Mouse (Mus musculus): Measurements from ENCODE around the gene Usp20. TPM values are rescaled to one million over a fixed set of nuclear protein-coding genes. Genes with fewer than 3 reads are reported as not detected.
A peak's percentile ranks its signal among the peaks of the same experiment; 100 is the strongest.

Usp20 gene
- total and polyA plus RNA-seq, 2 experiments from 2014 or later = 31.2 to 78.4 TPM

DNA sequence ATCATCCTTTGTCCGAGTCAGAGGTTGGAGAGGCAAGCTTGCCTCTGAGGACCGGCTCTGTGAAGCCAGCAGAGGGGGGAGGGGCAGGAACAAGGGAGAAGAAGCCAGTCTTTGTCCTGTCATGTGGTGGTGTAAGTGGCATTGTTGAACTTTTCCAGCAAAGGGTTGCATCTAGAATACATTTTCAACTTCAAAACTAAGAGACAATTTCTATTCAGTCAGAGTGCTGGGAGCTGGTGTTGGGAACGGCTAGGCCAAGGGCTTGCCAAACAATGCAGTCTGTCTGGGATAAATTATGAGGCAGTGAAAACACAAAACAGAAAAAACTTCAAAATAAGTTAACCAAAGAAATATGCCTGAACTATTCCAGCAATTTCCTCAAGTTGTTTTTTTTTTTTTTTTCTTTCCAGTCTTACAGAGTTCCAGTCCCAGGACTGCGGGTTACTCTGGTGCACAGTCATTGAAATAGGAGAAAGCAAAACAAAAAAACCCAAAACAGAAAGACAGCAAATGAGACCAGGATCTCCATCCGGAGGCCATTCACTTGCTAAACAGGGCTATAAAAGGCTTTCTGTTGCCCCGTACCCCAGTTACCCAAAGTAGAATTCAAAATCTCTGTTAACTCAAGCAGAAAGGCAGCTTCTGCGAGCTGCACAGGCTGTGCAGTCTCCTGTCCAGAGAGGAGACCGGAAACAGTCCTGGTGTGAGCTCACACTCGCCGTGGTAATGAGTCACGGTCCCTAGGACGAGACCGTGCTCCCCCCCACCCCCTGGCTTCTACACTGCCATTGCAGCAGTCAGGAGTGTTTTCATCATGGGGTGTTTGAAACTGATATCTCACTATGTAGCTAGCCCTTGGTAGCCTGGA, 86.4 kb downstream of the Usp20 start:
- no peak overlapping the region for H3K4me3 ChIP-seq (ENCODE audit: low read depth, low read length)
- H3K9me3 ChIP-seq (replicated peaks; ENCODE audit: control insufficient read depth, low read length) = no peaks in the 10 kb centered on the region
- peak overlapping the region; percentile 68 for H3K27ac ChIP-seq (ENCODE audit: low read depth)
- peaks cover 28% of the 10 kb centered on the region for H3K36me3 ChIP-seq (replicated peaks; ENCODE audit: control insufficient read depth, insufficient read depth, low read length)
- H3K27me3 ChIP-seq (ENCODE audit: control insufficient read depth, insufficient read depth, low read length) = no peaks in the 10 kb centered on the region
- 55% methylated on average over 13 of the region's 13 CpGs for WGBS
- DNase-seq (ENCODE audit: low spot score) (no peak), ATAC-seq (ENCODE audit: insufficient read depth, low read depth) (peak; percentile 64; the same call in 1 of the 2 replicates)
- H3K4me1 ChIP-seq (ENCODE audit: control insufficient read depth, insufficient read depth) = no peaks in the 10 kb centered on the region; the same call in 1 of the 2 replicates
- no peak overlapping the region for H3K4me2 ChIP-seq (ENCODE audit: low read depth, low read length)
- no peak for TF ChIP-seq CTCF (IDR thresholded peaks at IDR 0.05; ENCODE audit: low read depth)
- TF ChIP-seq EP300 (IDR thresholded peaks at IDR 0.05; ENCODE audit: low read depth) = no peak
- H3K9ac ChIP-seq (replicated peaks; ENCODE audit: low read depth, low read length) = no peak overlapping the region

DNA sequence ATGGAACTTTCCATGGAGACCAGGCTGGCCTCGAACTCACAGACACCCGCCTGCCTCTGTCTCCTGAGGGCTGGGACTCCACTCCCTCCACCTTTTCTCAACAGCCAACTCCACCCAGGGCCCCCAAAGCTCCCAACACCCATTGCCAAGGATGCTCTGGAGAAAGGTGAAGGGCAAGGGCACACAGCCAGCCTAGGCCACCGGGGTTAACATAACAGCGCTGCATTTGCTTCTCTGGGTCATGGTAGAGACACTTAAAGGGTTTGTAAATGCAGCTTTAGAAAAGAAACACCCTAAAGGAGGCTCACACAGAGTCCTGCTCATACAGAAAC, 87.0 kb downstream of the Usp20 start:
- DNase-seq (ENCODE audit: low spot score) = no peak
- TF ChIP-seq CTCF (IDR thresholded peaks at IDR 0.05; ENCODE audit: low read depth) = no peak
- no peak for TF ChIP-seq EP300 (IDR thresholded peaks at IDR 0.05; ENCODE audit: low read depth)
- H3K36me3 ChIP-seq (replicated peaks; ENCODE audit: control insufficient read depth, insufficient read depth, low read length) = peaks cover 29% of the 10 kb centered on the region
- no peak overlapping the region for H3K4me3 ChIP-seq (ENCODE audit: low read depth, low read length)
- H3K9ac ChIP-seq (replicated peaks; ENCODE audit: low read depth, low read length) = no peak overlapping the region
- ATAC-seq (ENCODE audit: insufficient read depth, low read depth) = no peak
- no peaks in the 10 kb centered on the region; the same call in 1 of the 2 replicates for H3K4me1 ChIP-seq (ENCODE audit: control insufficient read depth, insufficient read depth)
- no peak overlapping the region for H3K4me2 ChIP-seq (ENCODE audit: low read depth, low read length)
- WGBS = 85% methylated on average over 4 of the region's 4 CpGs
- H3K27me3 ChIP-seq (ENCODE audit: control insufficient read depth, insufficient read depth, low read length) = no peaks in the 10 kb centered on the region
- H3K27ac ChIP-seq (ENCODE audit: low read depth) = peak overlapping the region; percentile 68
- no peaks in the 10 kb centered on the region for H3K9me3 ChIP-seq (replicated peaks; ENCODE audit: control insufficient read depth, low read length)

- H3K4me2 ChIP-seq (ENCODE audit: low read depth, low read length) = no peak overlapping the region
- DNase-seq (ENCODE audit: low spot score) = no peak
- H3K27ac ChIP-seq (ENCODE audit: low read depth) = no peak overlapping the region
- H3K4me1 ChIP-seq (ENCODE audit: control insufficient read depth, insufficient read depth) = no peaks in the 10 kb centered on the region; the same call in 1 of the 2 replicates
- no peaks in the 10 kb centered on the region for H3K9me3 ChIP-seq (replicated peaks; ENCODE audit: control insufficient read depth, low read length)
- peaks cover 29% of the 10 kb centered on the region for H3K36me3 ChIP-seq (replicated peaks; ENCODE audit: control insufficient read depth, insufficient read depth, low read length)
- ATAC-seq (ENCODE audit: insufficient read depth, low read depth) = no peak
- no peaks in the 10 kb centered on the region for H3K27me3 ChIP-seq (ENCODE audit: control insufficient read depth, insufficient read depth, low read length)
- no peak overlapping the region for H3K4me3 ChIP-seq (ENCODE audit: low read depth, low read length)
- TF ChIP-seq CTCF (IDR thresholded peaks at IDR 0.05; ENCODE audit: low read depth) (no peak), EP300 (IDR thresholded peaks at IDR 0.05; ENCODE audit: low read depth) (no peak)
- H3K9ac ChIP-seq (replicated peaks; ENCODE audit: low read depth, low read length) = no peak overlapping the region
- WGBS = 91% methylated on average over 7 of the region's 7 CpGs
These were observed 87.4 kb downstream of the Usp20 start for GRCm38 (mm10) chr2:31069506-31069905.

Other genes starting within 250 kb of the Usp20 start
- gene 1700001O22Rik, start 178.6 kb upstream of the Usp20 start, total RNA-seq (2014; rRNA removed; ENCODE audit: low replicate concordance) = 1.5 and 4.1 TPM in 2 replicates
- gene 1700001O22Rik, start 178.6 kb upstream of the Usp20 start, polyA plus RNA-seq (2015; fragmentation: Nextera tagmentation; extraction: Ambion mirVana) = 1.9 and 2.0 TPM in 2 replicates
- gene Ntmt1, start 174.5 kb upstream of the Usp20 start, total RNA-seq (2014; rRNA removed; ENCODE audit: low replicate concordance) = 67.2 and 89.9 TPM in 2 replicates
- 83.4 and 87.8 TPM in 2 replicates for gene Ntmt1, start 174.5 kb upstream of the Usp20 start, polyA plus RNA-seq (2015; fragmentation: Nextera tagmentation; extraction: Ambion mirVana)
- 16.2 and 20.0 TPM in 2 replicates for gene Asb6, start 151.9 kb upstream of the Usp20 start, total RNA-seq (2014; rRNA removed; ENCODE audit: low replicate concordance)
- gene Asb6, start 151.9 kb upstream of the Usp20 start, polyA plus RNA-seq (2015; fragmentation: Nextera tagmentation; extraction: Ambion mirVana) = 12.4 and 13.0 TPM in 2 replicates
- 8.0 and 24.0 TPM in 2 replicates for gene Prrx2, start 147.3 kb upstream of the Usp20 start, total RNA-seq (2014; rRNA removed; ENCODE audit: low replicate concordance)
- gene Prrx2, start 147.3 kb upstream of the Usp20 start, polyA plus RNA-seq (2015; fragmentation: Nextera tagmentation; extraction: Ambion mirVana) = 3.6 and 4.1 TPM in 2 replicates
- gene Ptges, start 52.4 kb upstream of the Usp20 start, total RNA-seq (2014; rRNA removed; ENCODE audit: low replicate concordance) = 1.1 and 1.5 TPM in 2 replicates
- 1.2 and 1.4 TPM in 2 replicates for gene Ptges, start 52.4 kb upstream of the Usp20 start, polyA plus RNA-seq (2015; fragmentation: Nextera tagmentation; extraction: Ambion mirVana)
- gene Tor1b, start 29.3 kb upstream of the Usp20 start, total RNA-seq (2014; rRNA removed; ENCODE audit: low replicate concordance) = 39.8 and 45.4 TPM in 2 replicates
- gene Tor1b, start 29.3 kb upstream of the Usp20 start, polyA plus RNA-seq (2015; fragmentation: Nextera tagmentation; extraction: Ambion mirVana) = 19.0 and 20.4 TPM in 2 replicates
- gene Tor1a, start 14.3 kb upstream of the Usp20 start, total RNA-seq (2014; rRNA removed; ENCODE audit: low replicate concordance) = 27.1 and 43.9 TPM in 2 replicates
- gene Tor1a, start 14.3 kb upstream of the Usp20 start, polyA plus RNA-seq (2015; fragmentation: Nextera tagmentation; extraction: Ambion mirVana) = 32.7 and 35.0 TPM in 2 replicates
- 7.6 and 13.8 TPM in 2 replicates for gene BC005624, start 78 bp upstream of the Usp20 start, total RNA-seq (2014; rRNA removed; ENCODE audit: low replicate concordance)
- 21.1 and 23.7 TPM in 2 replicates for gene BC005624, start 78 bp upstream of the Usp20 start, polyA plus RNA-seq (2015; fragmentation: Nextera tagmentation; extraction: Ambion mirVana)
- 6.4 and 7.7 TPM in 2 replicates for gene Fnbp1, start 159.7 kb downstream of the Usp20 start, total RNA-seq (2014; rRNA removed; ENCODE audit: low replicate concordance)
- gene Fnbp1, start 159.7 kb downstream of the Usp20 start, polyA plus RNA-seq (2015; fragmentation: Nextera tagmentation; extraction: Ambion mirVana) = 10.0 and 11.4 TPM in 2 replicates
- 42.2 and 69.4 TPM in 2 replicates for gene Gpr107, start 170.0 kb downstream of the Usp20 start, total RNA-seq (2014; rRNA removed; ENCODE audit: low replicate concordance)
- 19.1 and 20.3 TPM in 2 replicates for gene Gpr107, start 170.0 kb downstream of the Usp20 start, polyA plus RNA-seq (2015; fragmentation: Nextera tagmentation; extraction: Ambion mirVana)

All from heart, postnatal 0 days (tissue).